Mouse (Mus musculus): ENCODE data around the gene Tent5c. TPM values are rescaled to one million over a fixed set of nuclear protein-coding genes. Genes with fewer than 3 reads are reported as not detected.

The Tent5c gene
- total RNA-seq, 4 experiments from 2014 or later = 6.1 to 30.2 (median 7.6) TPM

DNA sequence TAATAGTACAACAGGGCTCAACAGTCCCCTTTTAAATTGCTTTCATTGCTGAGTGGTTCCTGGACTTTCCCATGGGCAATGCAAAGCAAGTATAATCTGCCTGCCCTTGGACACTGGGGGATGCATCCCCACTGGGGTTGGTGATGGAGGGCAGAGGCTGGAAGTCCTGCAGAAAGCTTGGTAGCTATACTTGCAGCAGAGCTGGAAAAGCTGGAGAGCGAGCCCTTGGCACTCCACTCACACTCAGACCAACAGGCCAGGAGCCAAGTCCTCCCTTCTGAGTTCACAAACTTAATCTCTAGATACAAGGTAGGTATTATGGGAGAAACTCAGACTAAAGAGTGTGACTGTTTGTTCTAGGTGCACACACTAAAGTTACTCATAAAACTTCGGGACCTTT, 2.1 kb downstream of the Tent5c start:
- no peak for DNase-seq (ENCODE audit: low spot score)

DNA sequence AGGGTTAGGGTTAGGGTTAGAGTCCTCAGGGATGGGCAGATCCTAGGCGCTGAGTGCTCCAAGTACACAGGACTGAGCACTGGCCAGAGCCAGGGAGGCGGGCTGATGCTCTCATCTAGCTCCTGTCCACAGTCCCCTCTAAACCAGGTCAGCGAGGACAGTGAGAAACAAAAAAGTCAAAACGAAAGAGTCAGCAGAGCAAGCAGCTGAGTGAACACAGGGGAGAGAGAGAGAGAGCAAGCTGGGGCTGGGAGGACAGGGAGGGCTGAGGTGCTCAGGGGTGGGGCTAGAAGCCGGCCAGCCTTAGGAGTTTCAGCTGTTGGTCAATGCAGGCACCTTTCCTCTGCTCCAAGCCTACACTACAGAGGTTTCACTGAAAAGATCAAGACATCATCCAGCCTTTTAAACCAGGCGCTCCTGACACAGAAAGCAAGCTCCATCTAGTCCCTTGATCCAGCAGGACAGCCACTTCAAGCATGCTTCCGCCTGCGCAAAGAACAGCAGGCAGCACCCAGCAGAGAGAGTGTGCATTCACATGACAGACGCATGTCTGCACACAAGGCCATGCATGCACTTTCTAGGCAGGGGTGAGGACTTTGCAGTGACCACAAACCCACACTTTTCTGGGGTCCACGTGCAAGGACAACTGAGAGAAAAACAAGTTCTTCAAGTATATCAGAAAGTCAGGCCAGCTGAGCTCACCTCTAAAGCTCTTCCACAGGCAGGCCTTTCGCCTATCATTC, 3.6 kb downstream of the Tent5c start:
- no peak for DNase-seq (ENCODE audit: low spot score)

DNA sequence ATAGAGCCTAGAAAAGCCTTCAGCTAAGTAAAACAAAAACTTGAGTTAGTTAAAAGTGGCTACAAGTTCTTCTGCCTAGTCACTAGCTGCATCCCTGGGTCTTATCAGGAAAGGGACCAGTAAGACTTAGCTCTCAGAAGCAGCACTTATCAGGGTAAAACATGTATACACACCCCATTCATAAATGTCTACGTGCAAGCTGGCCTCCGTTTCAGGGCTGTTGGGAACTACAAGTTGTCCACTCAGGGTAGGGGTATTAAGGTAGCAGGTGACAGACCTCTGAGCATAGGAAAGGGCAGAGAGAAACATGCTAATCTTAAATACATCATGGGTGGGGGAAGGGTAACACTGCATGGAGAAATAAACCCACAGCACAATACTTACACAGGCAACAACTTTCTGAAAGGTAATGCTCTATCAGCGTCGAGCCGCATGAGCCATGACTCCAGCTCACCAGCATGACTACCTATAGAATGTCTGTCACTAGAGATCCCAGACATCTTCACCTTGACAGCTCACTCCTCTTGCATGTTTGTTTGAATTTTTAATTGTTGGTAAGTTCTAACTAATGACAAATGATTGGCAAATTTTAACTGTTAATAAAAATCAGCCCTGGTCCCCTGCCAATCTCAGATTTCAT, 6.0 kb downstream of the Tent5c start:
- DNase-seq (ENCODE audit: low spot score) = no peak

DNA sequence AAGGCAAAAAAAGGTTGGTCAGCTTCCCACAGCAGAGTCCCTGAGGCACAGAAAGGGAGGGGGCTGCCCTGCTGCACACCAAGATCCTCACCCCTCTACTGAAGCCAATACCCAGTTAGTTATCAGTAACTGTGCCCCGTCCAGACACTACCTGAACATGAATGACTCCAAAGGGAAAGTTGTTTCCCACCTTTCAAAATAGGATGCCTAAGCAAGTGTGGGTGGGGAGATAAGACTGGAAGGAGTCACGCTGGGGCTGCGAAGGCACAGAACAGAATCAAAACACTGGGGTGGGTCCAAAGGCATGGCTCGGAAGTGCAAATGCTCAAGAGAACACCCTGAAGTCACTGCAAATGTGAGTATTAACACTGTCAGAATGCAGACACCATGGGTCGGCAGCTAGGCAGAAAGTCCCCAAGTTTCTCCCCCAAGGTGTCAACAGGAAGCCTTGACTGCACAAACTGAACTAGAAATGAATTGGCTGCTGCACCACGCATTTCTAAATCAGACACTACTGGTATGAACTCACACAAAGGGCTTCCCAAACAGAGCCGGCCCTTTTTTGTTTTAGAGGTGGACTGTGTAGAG, 6.7 kb downstream of the Tent5c start:
- no peak for DNase-seq (ENCODE audit: low spot score)

DNA sequence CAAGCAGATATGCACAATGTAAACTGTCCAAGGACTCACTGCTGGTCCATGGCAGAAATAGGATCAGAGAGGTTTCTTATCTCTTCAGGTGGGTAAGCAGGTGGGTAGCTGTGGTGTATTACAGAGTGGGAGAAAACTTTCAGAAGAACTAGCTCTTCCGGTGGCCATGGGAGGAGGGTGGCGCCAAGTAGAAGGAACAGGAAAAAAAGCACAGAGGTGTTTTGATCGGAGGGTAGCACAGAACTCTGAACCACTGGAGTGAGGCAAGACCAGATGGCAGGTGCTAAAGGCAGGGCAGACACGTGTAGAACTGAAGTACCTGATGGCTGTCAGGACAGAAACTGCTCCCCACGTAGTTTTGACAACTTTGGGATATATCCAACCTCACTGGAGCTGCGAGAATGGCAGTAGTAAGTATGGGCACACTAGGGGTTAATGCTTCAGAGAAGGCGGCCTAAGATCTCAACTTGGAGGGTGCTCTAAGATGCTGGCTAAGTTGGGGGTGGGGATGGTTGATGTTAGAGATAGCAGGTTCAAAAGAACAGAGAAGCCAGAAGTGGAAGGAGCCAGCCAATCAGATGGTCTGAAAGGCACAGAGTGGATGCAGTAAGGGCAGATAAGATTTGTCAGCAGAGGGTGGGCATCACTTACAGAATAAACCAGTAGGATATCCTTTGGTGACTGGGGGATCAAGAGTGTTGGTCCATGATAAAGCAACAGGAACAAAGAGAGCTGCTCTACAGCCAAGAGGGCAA, 8.7 kb downstream of the Tent5c start:
- no peak for DNase-seq (ENCODE audit: low spot score)

DNA sequence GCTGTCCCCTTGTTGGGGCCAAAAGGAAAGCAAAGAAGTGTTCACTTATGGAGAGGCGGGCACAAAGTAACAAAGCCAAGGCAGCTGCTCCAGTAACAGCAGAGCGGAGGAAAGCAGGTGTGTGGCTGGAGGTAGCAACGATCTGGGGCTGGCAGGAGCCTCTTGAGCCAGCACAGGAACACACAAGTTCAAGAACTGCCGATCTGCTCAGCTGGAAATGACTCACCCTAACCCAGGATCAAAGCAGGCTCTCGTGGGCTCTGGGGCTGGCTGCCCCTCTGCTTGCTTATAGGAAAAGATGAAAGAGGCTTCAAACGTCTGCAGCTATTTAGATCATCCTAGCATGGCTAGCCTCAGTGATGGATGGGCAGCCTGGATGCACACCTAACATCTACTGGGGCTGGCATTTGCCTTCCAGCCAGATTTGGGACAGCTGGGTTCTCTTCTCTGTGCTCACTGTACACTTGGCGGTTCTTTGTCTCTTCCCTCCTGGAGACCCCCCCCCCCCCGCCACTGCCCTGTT, 14.1 kb downstream of the Tent5c start:
- no peak for DNase-seq (ENCODE audit: low spot score)

DNA sequence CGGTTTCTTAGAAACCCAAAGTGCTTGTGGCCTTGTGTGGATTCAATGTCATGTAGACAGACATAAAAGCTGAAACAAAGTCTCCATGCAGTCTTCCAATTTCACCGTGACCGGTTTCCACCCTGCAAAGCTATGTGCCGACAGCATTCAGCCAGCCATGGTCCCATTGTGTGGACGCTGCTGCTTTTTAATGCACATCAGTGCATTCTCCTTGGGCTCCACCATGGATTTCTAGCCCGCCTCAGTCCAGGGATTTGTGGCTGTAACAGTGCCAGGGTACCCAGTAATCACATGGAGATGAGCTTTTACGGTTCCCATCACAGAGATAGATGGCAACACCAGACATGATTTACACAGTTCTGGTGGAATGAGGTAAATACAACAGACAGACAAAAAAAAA, 14.6 kb downstream of the Tent5c start:
- DNase-seq (ENCODE audit: low spot score) = no peak

DNA sequence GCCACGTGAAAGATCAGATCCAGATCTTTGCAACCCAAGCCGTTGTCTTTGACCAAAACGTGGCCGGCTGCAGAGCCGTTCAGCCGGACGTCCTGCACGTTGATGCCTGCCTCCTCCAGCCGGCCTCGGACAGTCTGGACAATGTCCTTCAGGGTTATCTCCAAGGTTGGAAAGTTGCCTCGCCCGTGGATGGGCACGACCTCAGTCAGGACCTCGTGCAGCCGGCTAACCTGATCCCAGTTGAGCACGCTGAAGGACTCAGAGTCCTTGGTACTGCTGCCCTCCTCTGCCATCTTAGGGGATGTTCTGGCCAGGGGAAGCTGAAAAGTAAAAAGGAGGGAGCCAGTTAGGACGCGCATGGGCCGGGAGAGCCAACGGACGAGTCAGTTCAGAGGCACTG, 16.0 kb downstream of the Tent5c start:
- DNase-seq (ENCODE audit: low spot score) = no peak

DNA sequence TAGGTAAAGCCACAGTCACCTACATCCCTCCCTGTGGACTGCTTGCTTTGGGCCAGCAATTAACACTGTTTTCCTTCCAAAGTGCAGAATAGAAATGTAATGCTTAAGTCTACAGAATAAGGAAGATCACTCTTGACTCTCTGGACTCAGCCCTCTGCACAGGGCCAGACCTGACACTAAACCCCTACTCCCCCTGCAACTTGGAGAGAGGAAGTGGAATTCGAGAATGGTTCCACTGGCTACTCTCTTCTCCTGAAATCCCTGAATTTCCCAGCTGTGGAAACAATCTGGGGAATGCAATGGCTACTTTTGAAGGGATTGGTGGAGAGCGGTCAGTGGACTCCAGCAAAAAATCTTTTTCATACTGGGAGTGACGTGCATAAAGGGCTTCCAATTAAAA, 18.2 kb downstream of the Tent5c start:
- DNase-seq (ENCODE audit: low spot score) = no peak

DNA sequence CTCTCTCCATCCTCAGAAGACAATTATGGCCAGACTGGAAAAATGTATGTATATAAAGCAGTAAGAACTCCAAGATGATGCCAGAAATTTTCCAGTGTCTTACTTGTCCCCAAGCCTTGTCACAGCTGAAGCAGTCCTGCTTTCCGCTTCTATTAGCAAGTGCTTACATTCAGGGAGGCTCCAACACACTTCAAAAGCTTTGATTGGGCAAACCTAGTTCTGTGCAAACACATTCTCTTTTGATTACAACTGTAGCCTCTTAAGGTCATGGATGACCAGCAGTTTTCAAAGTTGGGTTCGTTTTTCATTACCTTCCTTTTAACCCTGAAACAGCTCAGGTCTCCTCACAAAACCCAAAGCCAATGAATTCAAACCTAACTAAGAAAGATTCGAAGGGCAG, 19.0 kb downstream of the Tent5c start:
- no peak for DNase-seq (ENCODE audit: low spot score)

DNA sequence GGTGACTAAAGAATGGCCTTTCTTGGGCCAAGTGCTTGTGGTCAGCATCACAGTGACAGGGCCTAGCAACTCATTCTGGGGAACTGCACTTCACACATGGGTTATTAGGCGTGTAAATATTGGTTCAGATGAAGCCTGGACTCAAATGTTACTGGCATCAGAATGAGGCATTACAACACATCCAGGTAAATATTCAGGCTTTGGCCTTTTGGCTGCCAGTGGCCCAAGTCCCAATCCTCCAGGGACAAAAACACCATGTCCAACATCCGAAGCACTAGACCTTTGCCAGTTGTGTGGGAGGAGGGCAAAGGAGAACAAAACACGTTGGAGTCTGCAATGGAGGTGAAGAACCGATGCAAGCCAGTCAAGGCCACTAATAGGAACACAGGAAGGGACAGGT, 22.6 kb downstream of the Tent5c start:
- no peak for DNase-seq (ENCODE audit: low spot score)

DNA sequence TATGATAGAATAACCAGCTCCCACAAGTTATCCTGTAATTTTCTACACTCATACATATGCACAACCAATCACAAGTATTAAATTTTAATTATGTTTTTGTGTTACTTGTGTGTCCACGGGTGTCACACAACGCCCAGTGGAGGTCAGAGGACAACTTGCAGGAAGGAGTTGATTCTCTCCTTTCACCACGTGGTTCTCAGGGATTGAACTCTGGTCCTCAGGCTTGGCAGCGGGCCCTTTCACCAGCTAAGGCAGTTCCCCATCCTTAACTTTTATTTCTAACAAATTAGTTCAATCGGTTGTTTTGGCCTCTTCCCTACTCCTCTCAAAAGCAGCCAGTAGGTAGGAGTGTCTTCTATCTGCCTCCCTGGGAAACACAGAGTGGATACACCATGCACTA, 24.5 kb downstream of the Tent5c start:
- DNase-seq (ENCODE audit: low spot score) = no peak

DNA sequence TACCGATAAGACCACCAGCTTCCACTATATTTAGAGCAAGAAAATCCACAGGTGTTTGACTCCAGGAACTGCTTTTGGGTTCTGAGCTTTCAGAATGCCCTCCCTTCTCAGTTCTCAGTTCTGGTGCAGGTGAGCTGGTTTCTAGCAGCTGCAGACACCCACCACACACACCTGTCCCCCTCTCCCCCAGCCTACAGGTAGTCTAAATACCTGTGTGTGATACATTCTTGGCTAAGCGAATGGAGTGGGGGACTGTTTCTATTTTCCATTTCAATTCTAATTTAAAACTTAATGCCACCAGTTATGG, 25.2 kb downstream of the Tent5c start:
- no peak for DNase-seq (ENCODE audit: low spot score)

DNA sequence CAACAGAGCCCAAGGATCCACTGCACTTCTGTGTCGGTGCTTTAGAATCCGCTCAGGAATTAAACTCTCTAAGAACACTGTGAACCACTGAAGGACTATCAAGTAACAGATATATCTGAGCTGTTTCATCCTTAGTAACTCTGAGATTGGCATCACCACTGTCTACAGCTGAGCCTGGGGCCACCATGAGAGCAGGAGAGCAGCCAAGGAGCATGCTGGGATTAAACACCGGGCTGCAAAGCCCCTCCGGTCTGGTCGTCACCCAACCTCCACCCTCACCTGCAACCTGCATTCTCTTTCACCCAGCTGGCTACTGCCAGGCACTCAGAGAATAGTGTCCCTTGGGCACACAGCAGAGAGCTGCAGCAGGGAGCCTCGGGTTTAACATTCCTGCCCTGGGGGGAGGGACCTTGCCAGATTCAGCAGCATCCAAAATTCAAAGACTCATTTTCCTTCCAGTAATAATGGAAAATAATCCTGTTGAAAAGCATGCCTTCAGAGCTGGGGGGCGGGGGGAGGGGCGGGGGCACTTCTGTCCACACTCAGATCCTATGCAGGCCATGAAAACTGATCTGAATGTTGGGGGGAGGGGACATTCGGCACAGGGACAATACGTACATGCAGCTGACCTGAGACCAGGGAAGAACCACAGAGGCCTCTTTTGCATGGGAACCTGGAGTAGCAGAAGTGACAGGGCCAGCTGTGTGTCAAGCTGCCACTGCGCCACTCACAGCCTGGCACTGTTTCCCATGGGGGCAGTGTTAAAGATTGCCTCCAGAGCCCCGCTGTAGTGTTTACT, 25.8 kb downstream of the Tent5c start:
- DNase-seq (ENCODE audit: low spot score) = no peak

DNA sequence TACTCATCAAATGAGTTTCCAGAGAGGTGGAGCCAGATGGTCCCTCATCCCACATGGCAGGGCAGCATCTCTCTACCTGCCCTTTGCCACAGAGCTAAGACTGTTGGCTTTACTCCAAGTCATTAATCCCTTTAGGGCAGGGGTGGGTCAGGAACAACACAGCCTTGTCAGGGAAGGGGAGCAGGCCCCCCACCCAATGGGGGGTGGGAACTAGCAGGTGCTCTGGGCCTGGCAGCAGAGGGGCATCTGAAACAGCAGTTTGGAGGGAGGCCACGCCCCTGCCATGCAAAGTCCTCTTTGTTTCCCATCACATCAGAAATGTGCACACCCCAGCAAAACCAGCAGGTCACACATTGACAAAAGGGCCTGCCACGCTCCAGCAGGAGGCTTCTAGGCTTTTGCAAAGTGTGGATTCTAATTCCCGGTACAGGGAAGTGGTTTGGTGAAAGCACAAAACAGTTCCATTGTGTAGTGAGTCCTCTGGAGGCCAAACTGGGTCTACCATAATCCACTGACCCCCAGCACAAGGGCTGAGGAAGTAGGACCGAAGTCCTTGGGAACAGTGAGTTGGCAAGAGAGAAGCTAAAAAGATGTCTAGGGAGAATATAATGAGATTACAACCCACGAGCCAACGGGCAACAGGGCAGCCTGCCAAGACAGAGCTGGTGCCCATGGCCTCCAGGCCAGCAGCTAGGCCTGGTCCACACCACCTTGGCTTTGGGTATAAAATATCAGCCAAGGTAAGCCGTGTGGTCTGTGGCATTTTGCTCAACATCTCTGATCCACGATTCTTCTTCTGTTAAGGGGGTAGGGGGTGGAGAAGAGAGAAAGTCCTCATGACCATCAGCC, 26.7 kb downstream of the Tent5c start:
- no peak for DNase-seq (ENCODE audit: low spot score)

DNA sequence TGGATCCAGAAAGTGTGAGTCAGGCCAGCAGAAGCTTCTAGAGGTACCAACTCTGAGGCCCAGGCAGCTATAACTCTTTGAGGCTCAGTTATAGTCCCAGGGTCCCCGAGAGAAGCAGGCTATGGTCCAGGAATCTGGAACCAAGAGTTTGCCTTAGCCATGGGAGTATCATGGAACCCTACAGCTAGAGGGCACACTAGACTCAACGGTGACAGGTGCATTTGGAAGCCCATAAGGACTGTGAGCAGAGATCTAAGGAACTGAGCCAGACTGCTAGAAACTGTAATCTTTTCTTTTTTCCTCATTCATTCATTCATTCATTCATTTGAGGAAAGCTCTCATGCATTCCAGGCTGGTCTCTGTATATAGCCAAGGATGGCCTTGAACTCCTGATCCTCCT, 28.6 kb downstream of the Tent5c start:
- DNase-seq (ENCODE audit: low spot score) = no peak

DNA sequence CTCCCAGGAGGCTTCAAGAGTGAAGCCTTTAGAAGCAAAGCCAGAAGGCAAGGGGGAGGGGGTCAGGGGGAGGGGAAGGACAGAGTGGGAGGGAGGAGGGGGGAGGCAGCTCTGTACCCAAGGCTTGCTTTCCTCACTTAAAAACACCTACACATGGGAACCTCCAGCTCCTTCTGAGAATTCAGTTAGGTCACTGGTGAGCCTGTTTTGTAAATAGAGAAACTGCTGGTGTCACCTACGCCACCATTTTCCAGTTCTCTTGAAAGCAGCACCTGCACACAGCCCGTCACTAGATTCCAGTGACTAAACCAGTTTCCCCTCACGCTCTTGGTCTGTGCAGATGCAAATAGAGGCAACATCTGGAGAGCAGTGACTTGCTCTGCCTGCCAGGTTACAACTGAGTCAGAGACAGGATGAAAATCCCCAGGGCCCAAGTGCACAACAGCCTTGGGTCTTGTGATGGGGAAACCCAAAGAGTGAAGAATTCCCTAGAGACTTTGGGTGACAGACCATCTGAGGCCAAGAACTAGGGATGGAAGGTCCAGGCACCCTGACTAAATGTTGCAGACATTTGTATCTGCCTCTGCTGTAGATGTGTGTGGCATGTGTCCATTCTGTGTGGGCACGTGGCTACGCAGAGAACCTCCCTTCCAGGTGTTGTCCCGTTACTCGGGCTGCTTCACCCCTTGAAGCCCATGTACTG, 45.2 kb downstream of the Tent5c start:
- DNase-seq (ENCODE audit: low spot score) = no peak

DNA sequence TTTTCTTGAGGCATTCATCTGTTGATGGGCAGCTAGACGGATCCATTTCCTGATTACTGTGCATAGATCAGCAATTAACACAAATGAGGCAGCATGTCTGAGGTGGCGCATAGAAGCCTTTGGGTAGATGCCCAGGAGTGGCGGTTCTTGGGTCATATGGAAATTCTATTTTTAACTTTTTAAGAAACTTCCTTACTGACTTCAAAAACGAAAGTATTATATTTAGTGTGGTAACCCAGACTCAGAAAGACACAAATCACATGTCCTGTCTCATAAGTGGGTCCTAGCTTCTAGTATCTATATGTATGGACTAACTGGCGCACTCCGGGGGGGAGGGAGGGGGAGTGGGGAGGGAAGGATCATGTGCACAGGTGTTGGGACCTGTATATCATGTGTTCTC, 46.6 kb downstream of the Tent5c start:
- no peak for DNase-seq (ENCODE audit: low spot score)

DNA sequence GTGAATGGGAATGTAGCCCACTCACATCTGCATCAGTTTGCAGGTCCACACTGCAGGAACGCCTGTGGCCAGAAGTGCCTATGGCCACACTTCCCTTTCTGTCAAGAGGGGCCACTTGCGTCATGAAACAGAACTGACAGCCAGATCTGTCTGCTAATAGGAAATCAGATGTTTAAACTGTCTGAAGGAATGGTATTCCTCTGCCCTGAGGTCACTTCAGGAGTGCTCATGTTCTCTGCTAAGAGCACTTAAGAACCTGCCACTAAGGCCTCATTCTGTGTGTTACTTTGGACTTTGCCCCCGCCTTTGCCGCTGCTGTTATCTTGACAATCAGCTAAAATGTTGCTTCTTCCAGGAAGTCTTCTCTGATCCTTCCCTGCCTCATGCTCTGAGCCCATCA, 48.4 kb downstream of the Tent5c start:
- DNase-seq (ENCODE audit: low spot score) = no peak

DNA sequence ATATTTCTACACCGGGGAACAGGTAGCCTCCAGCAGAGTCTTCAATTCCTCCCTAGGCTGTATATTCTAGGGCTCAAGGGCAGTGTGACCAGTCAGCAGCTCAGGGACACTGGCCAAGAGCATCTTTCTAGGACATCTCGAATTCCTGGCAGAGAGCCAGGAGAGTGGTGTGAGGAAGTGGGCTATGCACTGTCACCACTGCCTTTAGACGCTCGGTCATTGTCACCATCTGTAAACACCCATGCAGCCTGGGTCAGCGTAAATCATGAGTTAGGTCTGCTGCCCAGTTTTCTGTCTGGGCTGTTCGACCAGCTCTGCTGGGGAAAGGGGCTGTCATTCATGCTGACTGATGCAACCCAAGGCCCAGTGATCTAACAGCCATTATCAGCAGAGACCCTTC, 49.1 kb downstream of the Tent5c start:
- no peak for DNase-seq (ENCODE audit: low spot score)

Measured in heart, adult 8-10 months (tissue).